In genomic region chr11:18924583-18925334, GRCm38 (mm10) we compare ENCODE assay signal across 14 mouse cellular contexts.
DNase-seq lines count a peak whose midpoint lies in the region; ATAC-seq and TF ChIP-seq lines count a peak whose summit lies in the region.
"Had no signal": no experiment of that assay in that cellular context is flagged by ENCODE, and none has a peak within 500 bp of the region (broad histone marks: within the 10 kb centered on the region; RNA-seq: fewer than 3 reads in every experiment).

No protein-coding gene starts in this region.

- no peak overlapping the region for H3K4me2 ChIP-seq in hindbrain, embryonic 15.5 days
- H3K4me2 ChIP-seq in hindbrain, embryonic 11.5 days (replicated peaks; ENCODE audit: low read depth, low read length): no peak overlapping the region
- H3K4me2 ChIP-seq in CH12.LX (ENCODE audit: insufficient read depth, low read depth, poor library complexity, severe bottlenecking): 0 out of 2 replicates have a peak overlapping the region, but pooled peaks have one; percentile 0
- no peak overlapping the region for H3K4me2 ChIP-seq in intestine, postnatal 0 days (replicated peaks; ENCODE audit: low read depth)
- H3K4me2 ChIP-seq: embryonic facial prominence, embryonic 15.5 days; neural tube, embryonic 12.5 days had no signal

- H3K27me3 ChIP-seq in hindbrain, embryonic 15.5 days: no peaks in the 10 kb centered on the region
- H3K27me3 ChIP-seq in hindbrain, embryonic 11.5 days (ENCODE audit: control insufficient read depth, insufficient read depth, low read length): no peaks in the 10 kb centered on the region
- H3K27me3 ChIP-seq in CH12.LX (replicated peaks): no peaks in the 10 kb centered on the region
- no peaks in the 10 kb centered on the region for H3K27me3 ChIP-seq in intestine, postnatal 0 days (replicated peaks; ENCODE audit: control insufficient read depth, insufficient read depth, low read length)
- H3K27me3 ChIP-seq: embryonic facial prominence, embryonic 15.5 days; neural tube, embryonic 12.5 days had no signal

- H3K79me2 ChIP-seq in CH12.LX (replicated peaks; ENCODE audit: control insufficient read depth, extremely low read depth, insufficient read depth, poor library complexity, severe bottlenecking): no peaks in the 10 kb centered on the region

- no peaks in the 10 kb centered on the region for H3K36me3 ChIP-seq in hindbrain, embryonic 15.5 days
- no peaks in the 10 kb centered on the region for H3K36me3 ChIP-seq in hindbrain, embryonic 11.5 days (ENCODE audit: control insufficient read depth, insufficient read depth, low read length)
- no peaks in the 10 kb centered on the region for H3K36me3 ChIP-seq in CH12.LX (replicated peaks in 1 of 2; ENCODE audit: control insufficient read depth in 1 of 2, insufficient read depth in 1 of 2, low read length in 1 of 2)
- no peaks in the 10 kb centered on the region for H3K36me3 ChIP-seq in intestine, postnatal 0 days (ENCODE audit: control insufficient read depth, insufficient read depth)
- H3K36me3 ChIP-seq: embryonic facial prominence, embryonic 15.5 days had no signal

- dilution Hi-C loops in CH12.LX (cut with MboI; ENCODE audit: extremely low pct_ligation_motif_present, extremely low pct_unique_long_range_greater_than_20kb, low sequenced_read_pairs): no loop called here

- WGBS in hindbrain, embryonic 15.5 days: 67% methylated on average over 2 of the region's 2 CpGs
- 82% methylated on average over 2 of the region's 2 CpGs for WGBS in hindbrain, embryonic 11.5 days
- 66% methylated on average over 2 of the region's 2 CpGs for WGBS in intestine, postnatal 0 days

- H3K4me1 ChIP-seq in hindbrain, embryonic 15.5 days (replicated peaks): peaks cover 23% of the 10 kb centered on the region
- peaks cover 2% of the 10 kb centered on the region; the same call in 1 of the 2 replicates for H3K4me1 ChIP-seq in hindbrain, embryonic 11.5 days (replicated peaks; ENCODE audit: control insufficient read depth, insufficient read depth, low read length)
- H3K4me1 ChIP-seq in CH12.LX (ENCODE audit: control insufficient read depth in 1 of 2, insufficient read depth in 2 of 2): peaks cover 4 to 19% of the 10 kb centered on the region in 2 experiments
- no peaks in the 10 kb centered on the region for H3K4me1 ChIP-seq in intestine, postnatal 0 days (replicated peaks; ENCODE audit: control insufficient read depth, insufficient read depth, low read length)
- H3K4me1 ChIP-seq: embryonic facial prominence, embryonic 15.5 days had no signal

- TF ChIP-seq CTCF in CH12.LX (conservative IDR thresholded peaks at IDR 0.05 in 1 of 2, IDR thresholded peaks at IDR 0.05 in 1 of 2; ENCODE audit: low read depth in 2 of 2, low read length in 2 of 2): no peak
- no peak for TF ChIP-seq CTCF in intestine, postnatal 0 days (IDR thresholded peaks at IDR 0.05; ENCODE audit: low read depth)
- no peak for TF ChIP-seq CTCF in gastrocnemius, adult 2 months (IDR thresholded peaks at IDR 0.05)

- intact Hi-C loops in gastrocnemius, adult 2 months (cut with DNase I): no loop called here

- H3K9ac ChIP-seq in hindbrain, embryonic 15.5 days: no peak overlapping the region
- no peak overlapping the region for H3K9ac ChIP-seq in hindbrain, embryonic 11.5 days (ENCODE audit: low read depth, low read length)
- no peak overlapping the region for H3K9ac ChIP-seq in CH12.LX (ENCODE audit: insufficient read depth, low read depth)
- no peak overlapping the region for H3K9ac ChIP-seq in intestine, postnatal 0 days (ENCODE audit: low read depth, low read length)
- H3K9ac ChIP-seq: embryonic facial prominence, embryonic 15.5 days; neural tube, embryonic 12.5 days had no signal

- TF ChIP-seq EP300 in CH12.LX (IDR thresholded peaks at IDR 0.05; ENCODE audit: low read length): peak; percentile 84

- in situ Hi-C loops in CH12.LX (cut with MboI; ENCODE audit: low pct_ligation_motif_present, low pct_unique_long_range_greater_than_20kb, low sequenced_read_pairs): no loop called here

- no peak overlapping the region for H3K4me3 ChIP-seq in hindbrain, embryonic 15.5 days
- no peak overlapping the region for H3K4me3 ChIP-seq in hindbrain, embryonic 11.5 days (ENCODE audit: low read depth, low read length)
- no peak overlapping the region for H3K4me3 ChIP-seq in CH12.LX (replicated peaks in 1 of 3; ENCODE audit: low read depth in 2 of 3, low read length in 2 of 3, poor library complexity in 1 of 3)
- no peak overlapping the region for H3K4me3 ChIP-seq in intestine, postnatal 0 days (ENCODE audit: low read depth, low read length)
- H3K4me3 ChIP-seq in gastrocnemius, adult 2 months: no peak overlapping the region
- H3K4me3 ChIP-seq: embryonic facial prominence, embryonic 15.5 days; neural tube, embryonic 12.5 days had no signal

- DNase-seq in hindbrain, embryonic 11.5 days (ENCODE audit: low spot score): no peak
- DNase-seq in CH12.LX (ENCODE audit: extremely low read depth): peak; percentile 94
- no peak for DNase-seq in gastrocnemius, adult 18-20 months (ENCODE audit: low spot score)
- no peak for DNase-seq in layer of hippocampus, postnatal 10 days (ENCODE audit: low spot score in 2 of 2)
- DNase-seq in gastrocnemius, adult 2 months: no peak
- DNase-seq: cerebellum, adult 9-11 months; right cerebral cortex, postnatal 14 days; thymus, adult 2 months had no signal

- TF ChIP-seq RAD21 in CH12.LX (IDR thresholded peaks at IDR 0.05; ENCODE audit: low read depth, low read length): no peak; the same call in 1 of the 2 replicates

- H3K27ac ChIP-seq in hindbrain, embryonic 15.5 days (replicated peaks): 0 out of 2 replicates have a peak overlapping the region, but pooled peaks have one; percentile 28
- no peak overlapping the region for H3K27ac ChIP-seq in hindbrain, embryonic 11.5 days (ENCODE audit: low read depth, low read length)
- no peak overlapping the region for H3K27ac ChIP-seq in CH12.LX (ENCODE audit: insufficient read depth, low read depth)
- H3K27ac ChIP-seq in intestine, postnatal 0 days (ENCODE audit: low read depth, low read length): no peak overlapping the region
- H3K27ac ChIP-seq in gastrocnemius, adult 2 months: no peak overlapping the region
- H3K27ac ChIP-seq: embryonic facial prominence, embryonic 15.5 days; neural tube, embryonic 12.5 days had no signal

- no peak for TF ChIP-seq POLR2A in CH12.LX (IDR thresholded peaks at IDR 0.05; ENCODE audit: low read depth, low read length)

- H3K9me3 ChIP-seq in hindbrain, embryonic 15.5 days: no peaks in the 10 kb centered on the region
- no peaks in the 10 kb centered on the region for H3K9me3 ChIP-seq in hindbrain, embryonic 11.5 days (ENCODE audit: control insufficient read depth, low read length)
- H3K9me3 ChIP-seq in CH12.LX (replicated peaks; ENCODE audit: low read length): peaks cover 2% of the 10 kb centered on the region
- no peaks in the 10 kb centered on the region for H3K9me3 ChIP-seq in intestine, postnatal 0 days (ENCODE audit: control insufficient read depth)
- H3K9me3 ChIP-seq: embryonic facial prominence, embryonic 15.5 days; neural tube, embryonic 12.5 days had no signal

- no peak for ATAC-seq in hindbrain, embryonic 15.5 days (ENCODE audit: low FRiP score, low read depth)
- no peak for ATAC-seq in hindbrain, embryonic 11.5 days (ENCODE audit: low FRiP score)
- peak; percentile 54; the same call in 1 of the 2 replicates for ATAC-seq in intestine, postnatal 0 days
- peak; percentile 91 for ATAC-seq in monocyte, adult 5-6 weeks (replicated peaks; ENCODE audit: insufficient number of reproducible peaks, low FRiP score, low TSS enrichment, poor library complexity, severe bottlenecking)
- ATAC-seq: CD4-positive, CD25-positive, alpha-beta regulatory T cell, adult 4 months had no signal

TF ChIP-seq in CH12.LX, 34 proteins besides CTCF, POLR2A, EP300 and RAD21:
- 0 out of 2 replicates have a peak, but pooled peaks have one; percentile 22 for TF ChIP-seq MEF2A (IDR thresholded peaks at IDR 0.05; ENCODE audit: borderline replicate concordance, low read depth, low read length)
- TF ChIP-seq JUND (conservative IDR thresholded peaks at IDR 0.05; ENCODE audit: low read depth, low read length): 0 out of 2 replicates have a peak, but pooled peaks have one; percentile 10
- TF ChIP-seq HCFC1 (IDR thresholded peaks at IDR 0.05; ENCODE audit: low read depth, low read length): no peak
- peak; percentile 77 for TF ChIP-seq ZNF384 (IDR thresholded peaks at IDR 0.05; ENCODE audit: low read depth, low read length)
- no peak for TF ChIP-seq NELFE (IDR thresholded peaks at IDR 0.05; ENCODE audit: low read depth, low read length)
- TF ChIP-seq BHLHE40 (IDR thresholded peaks at IDR 0.05; ENCODE audit: low read depth, low read length): peak; percentile 83
- 0 out of 2 replicates have a peak, but pooled peaks have one; percentile 22 for TF ChIP-seq CHD2 (IDR thresholded peaks at IDR 0.05; ENCODE audit: low read length)
- TF ChIP-seq ETS1 (conservative IDR thresholded peaks at IDR 0.05; ENCODE audit: low read depth, low read length): peak; percentile 48
- TF ChIP-seq ELF1 (IDR thresholded peaks at IDR 0.05; ENCODE audit: low read depth, low read length): peak; percentile 45; the same call in 1 of the 2 replicates
- no peak for TF ChIP-seq SIN3A (IDR thresholded peaks at IDR 0.05; ENCODE audit: low read length)
- peak; percentile 79 for TF ChIP-seq IRF4 (IDR thresholded peaks at IDR 0.05; ENCODE audit: low read depth, low read length)
- TF ChIP-seq SMC3 (IDR thresholded peaks at IDR 0.05; ENCODE audit: low read depth, low read length): 0 out of 2 replicates have a peak, but pooled peaks have one; percentile 4
- TF ChIP-seq MAFK (IDR thresholded peaks at IDR 0.05; ENCODE audit: insufficient replicate concordance, low read length): no peak
- TF ChIP-seq RCOR1 (conservative IDR thresholded peaks at IDR 0.05; ENCODE audit: low read depth, low read length): peak; percentile 80; the same call in 1 of the 2 replicates
- peak; percentile 47 for TF ChIP-seq MAZ (IDR thresholded peaks at IDR 0.05; ENCODE audit: low read depth, low read length)
- TF ChIP-seq GABPA (IDR thresholded peaks at IDR 0.05; ENCODE audit: insufficient replicate concordance, low read depth, low read length): no peak
- peak; percentile 58; the same call in 1 of the 2 replicates for TF ChIP-seq TCF12 (IDR thresholded peaks at IDR 0.05; ENCODE audit: low read depth, low read length)
TF ChIP-seq in CH12.LX: peak in this region for 12.

Comparison
In these comparisons a context has a peak if more than half of its experiments do, and no peak if none do; other contexts are left out.
1. ATAC-seq: peak in intestine, postnatal 0 days (single experiment) and monocyte, adult 5-6 weeks (single experiment); none in hindbrain, embryonic 15.5 days (single experiment) and hindbrain, embryonic 11.5 days (single experiment).